Mouse (Mus musculus) forebrain, embryonic 13.5 days (tissue): ENCODE measurements around the gene Dirc2. TPM values are rescaled to one million over a fixed set of nuclear protein-coding genes. Genes with fewer than 3 reads are reported as not detected.

Experiments
- ATAC-seq: fragments of 200-750 bp; cut with Nextera tagmentation; 2 replicates; pipeline ENCODE4 v1.8.0; 2017
- H3K27ac ChIP-seq: fragments of 300-500 bp; sonication (generic); 2 replicates; pipeline ENCODE4 v1.5.1; 2015; ENCODE audit warnings: inconsistent platforms, mild to moderate bottlenecking, moderate library complexity
- H3K27me3 ChIP-seq: fragments of 300-500 bp; sonication (generic); 2 replicates; pipeline ENCODE4 v1.6.1; 2015; ENCODE audit warnings: mild to moderate bottlenecking, inconsistent platforms
- H3K36me3 ChIP-seq: fragments of 300-500 bp; sonication (generic); 2 replicates; pipeline ENCODE4 v1.6.1; 2015; ENCODE audit warnings: mild to moderate bottlenecking, inconsistent platforms; ENCODE audit not compliant: poor library complexity, severe bottlenecking
- H3K4me1 ChIP-seq: fragments of 300-500 bp; sonication (generic); 2 replicates; pipeline ENCODE4 v1.6.1; 2015; ENCODE audit warnings: inconsistent platforms
- H3K4me2 ChIP-seq: fragments of 300-500 bp; sonication (generic); 2 replicates; pipeline ENCODE4 v1.6.1; 2015; ENCODE audit warnings: inconsistent platforms, mild to moderate bottlenecking, moderate library complexity
- H3K4me3 ChIP-seq: fragments of 300-500 bp; sonication (generic); 2 replicates; pipeline ENCODE4 v1.5.1; 2015; ENCODE audit warnings: mild to moderate bottlenecking, inconsistent platforms
- H3K9ac ChIP-seq: fragments of 300-500 bp; sonication (generic); 2 replicates; pipeline ENCODE4 v1.6.1; 2015; ENCODE audit warnings: mild to moderate bottlenecking, inconsistent platforms
- H3K9me3 ChIP-seq: fragments of 300-500 bp; sonication (generic); replicated peaks from 2 replicates; pipeline ENCODE4 v1.6.1; 2016; ENCODE audit warnings: inconsistent platforms
- WGBS: fragments of 180-500 bp; shearing (Covaris S2); methylation state at CpG from one replicate; pipeline ENCODE4 v1.1.7; 2015; 5-methylcytosine and 5-hydroxymethylcytosine counted together
- polyA plus RNA-seq: library from polyadenylated mRNA; unstranded; fragments of >200 nt; fragmentation: Nextera tagmentation; extraction: Ambion mirVana; gene quantifications from 2 replicates; pipeline ENCODE4 v1.2.1, GENCODE M21; 2015

The Dirc2 gene
- polyA plus RNA-seq, result 22.6 and 23.8 TPM in 2 replicates

- WGBS, result under 1% methylated on average over 51 of the region's 78 CpGs
- Histone ChIP-seq H3K4me3 (peak within 1 kb of the TSS; percentile 76), H3K9ac (peak within 1 kb of the TSS; percentile 94), H3K4me1 (peaks cover 40% of the 10 kb centered on the region), H3K27me3 (no peaks in the 10 kb centered on the region), H3K27ac (peak within 1 kb of the TSS; percentile 69), H3K4me2 (peak within 1 kb of the TSS; percentile 79), H3K36me3 (0 out of 2 replicates have a peak, but pooled peaks cover 5% of the 10 kb centered on the region), H3K9me3 (no peaks in the 10 kb centered on the region)
- ATAC-seq, result peak; percentile 89
These were observed at the start of gene Dirc2 for GRCm38 (mm10) chr16:35768785-35769642. Gene Dirc2 (minus strand): TSS chr16:35769356.

GRCm38 (mm10) chr16:35817255-35818089, 48.3 kb upstream of the Dirc2 start:
- peak; percentile 94 for ATAC-seq
- 36% methylated on average over 13 of the region's 13 CpGs for WGBS

DNA sequence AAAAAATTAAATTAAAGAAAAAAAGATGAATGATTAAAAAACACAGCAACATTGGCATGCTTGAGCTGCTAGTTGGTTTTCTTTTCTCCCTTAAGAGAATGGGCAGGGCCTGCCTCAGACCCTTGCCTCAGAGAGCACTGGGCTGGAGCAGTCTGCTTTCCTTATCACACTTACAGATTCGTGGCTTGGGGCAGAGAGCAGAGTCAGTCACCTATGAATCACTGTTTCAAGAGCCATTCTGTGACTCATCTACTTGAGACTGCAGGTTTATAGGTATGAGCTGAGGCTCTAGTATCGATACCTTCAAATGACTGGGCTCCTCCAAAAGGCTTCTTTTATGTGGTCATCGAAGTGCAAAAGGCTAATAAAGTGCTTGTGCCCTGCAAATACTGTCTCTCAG, 44.0 kb upstream of the Dirc2 start:
- H3K27ac ChIP-seq, result no peak overlapping the region
- H3K4me3 ChIP-seq, result no peak overlapping the region
- H3K9me3 ChIP-seq, result no peaks in the 10 kb centered on the region
- H3K9ac ChIP-seq, result no peak overlapping the region; the same call in 1 of the 2 replicates
- ATAC-seq, result no peak
- WGBS, result 89% methylated on average over 3 of the region's 3 CpGs
- no peaks in the 10 kb centered on the region for H3K27me3 ChIP-seq
- no peak overlapping the region for H3K4me2 ChIP-seq
- H3K36me3 ChIP-seq, result 0 out of 2 replicates have a peak, but pooled peaks cover 13% of the 10 kb centered on the region
- H3K4me1 ChIP-seq, result no peaks in the 10 kb centered on the region

More at GRCm38 (mm10) chr16:35817255-35818089, 48.3 kb upstream of the Dirc2 start:
- no peak overlapping the region for H3K9ac ChIP-seq
- no peaks in the 10 kb centered on the region for H3K9me3 ChIP-seq
- H3K27ac ChIP-seq, result no peak overlapping the region
- H3K4me1 ChIP-seq, result no peaks in the 10 kb centered on the region
- H3K36me3 ChIP-seq, result peaks cover 34% of the 10 kb centered on the region
- H3K4me2 ChIP-seq, result no peak overlapping the region
- no peak overlapping the region for H3K4me3 ChIP-seq
- no peaks in the 10 kb centered on the region for H3K27me3 ChIP-seq

GRCm38 (mm10) chr16:35808838-35809237, 39.7 kb upstream of the Dirc2 start:
- ATAC-seq, result no peak
- Histone ChIP-seq H3K4me3 (no peak overlapping the region), H3K4me1 (no peaks in the 10 kb centered on the region), H3K27me3 (no peaks in the 10 kb centered on the region), H3K4me2 (no peak overlapping the region), H3K9me3 (no peaks in the 10 kb centered on the region), H3K27ac (no peak overlapping the region), H3K9ac (no peak overlapping the region), H3K36me3 (peaks cover 9% of the 10 kb centered on the region; the same call in 1 of the 2 replicates)
- 96% methylated on average over 2 of the region's 2 CpGs for WGBS

DNA sequence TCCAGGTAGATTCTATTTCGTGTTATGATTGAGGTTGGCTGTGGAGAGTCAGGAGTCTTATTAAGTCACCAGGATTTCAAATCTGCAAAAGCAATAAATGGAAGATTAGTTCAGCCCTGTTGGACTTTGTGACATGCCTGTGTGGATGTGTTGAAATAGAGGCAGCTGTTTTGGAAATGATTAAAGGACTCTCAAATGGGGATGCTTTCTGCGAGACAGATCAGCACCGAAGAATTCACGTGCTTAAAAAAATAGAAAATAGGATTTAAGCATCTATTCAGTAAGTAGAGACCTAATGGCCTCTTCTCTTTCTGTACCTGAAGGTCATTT, 38.5 kb upstream of the Dirc2 start:
- Histone ChIP-seq H3K27me3 (no peaks in the 10 kb centered on the region), H3K36me3 (peaks cover 8% of the 10 kb centered on the region; the same call in 1 of the 2 replicates), H3K4me2 (no peak overlapping the region), H3K9me3 (no peaks in the 10 kb centered on the region), H3K4me1 (no peaks in the 10 kb centered on the region), H3K27ac (no peak overlapping the region), H3K4me3 (no peak overlapping the region), H3K9ac (no peak overlapping the region)
- ATAC-seq, result no peak
- 86% methylated on average over 4 of the region's 4 CpGs for WGBS

- Histone ChIP-seq H3K4me1 (no peaks in the 10 kb centered on the region), H3K9ac (no peak overlapping the region), H3K4me2 (no peak overlapping the region), H3K36me3 (peaks cover 8% of the 10 kb centered on the region; the same call in 1 of the 2 replicates), H3K9me3 (no peaks in the 10 kb centered on the region), H3K4me3 (no peak overlapping the region), H3K27me3 (no peaks in the 10 kb centered on the region), H3K27ac (no peak overlapping the region)
- ATAC-seq, result no peak
- WGBS, result 90% methylated on average over 6 of the region's 6 CpGs
These were observed 38.0 kb upstream of the Dirc2 start for GRCm38 (mm10) chr16:35806973-35807662.

DNA sequence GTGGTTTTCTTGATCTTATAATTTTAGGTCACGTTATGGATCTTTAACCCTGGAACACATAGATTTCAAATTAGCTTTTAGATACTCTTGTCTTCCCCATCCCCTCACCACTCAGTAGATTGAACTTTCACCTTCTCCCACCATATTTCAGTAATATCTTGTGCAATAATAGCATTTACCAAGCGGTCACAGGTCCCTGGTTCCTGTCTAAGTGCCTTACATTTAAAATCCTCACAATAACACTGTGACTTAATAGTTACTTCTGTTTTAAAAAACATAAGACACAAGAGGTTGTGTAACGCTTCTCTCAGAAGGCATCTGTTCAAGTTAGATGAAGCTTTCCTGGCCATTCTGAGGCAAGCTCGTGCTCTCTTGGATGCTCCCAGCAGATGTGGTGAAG, 34.6 kb upstream of the Dirc2 start:
- no peak overlapping the region for H3K9ac ChIP-seq
- H3K36me3 ChIP-seq, result peaks cover 28% of the 10 kb centered on the region
- no peak overlapping the region for H3K4me2 ChIP-seq
- peaks cover 11% of the 10 kb centered on the region for H3K9me3 ChIP-seq
- H3K27me3 ChIP-seq, result no peaks in the 10 kb centered on the region
- WGBS, result 94% methylated on average over 4 of the region's 4 CpGs
- no peak for ATAC-seq
- no peak overlapping the region for H3K4me3 ChIP-seq
- no peaks in the 10 kb centered on the region for H3K4me1 ChIP-seq
- H3K27ac ChIP-seq, result no peak overlapping the region

- Histone ChIP-seq H3K27ac (no peak overlapping the region), H3K4me1 (no peaks in the 10 kb centered on the region), H3K36me3 (peaks cover 33% of the 10 kb centered on the region), H3K4me2 (no peak overlapping the region), H3K9ac (no peak overlapping the region), H3K9me3 (peaks cover 11% of the 10 kb centered on the region), H3K27me3 (no peaks in the 10 kb centered on the region), H3K4me3 (no peak overlapping the region)
- ATAC-seq, result no peak
- 93% methylated on average over 7 of the region's 7 CpGs for WGBS
These were observed 33.0 kb upstream of the Dirc2 start for GRCm38 (mm10) chr16:35802163-35802562.

GRCm38 (mm10) chr16:35791962-35792521, 22.9 kb upstream of the Dirc2 start:
- Histone ChIP-seq H3K36me3 (peaks cover 14% of the 10 kb centered on the region), H3K4me3 (no peak overlapping the region), H3K27me3 (no peaks in the 10 kb centered on the region), H3K9ac (no peak overlapping the region), H3K27ac (no peak overlapping the region), H3K4me2 (no peak overlapping the region), H3K4me1 (peaks cover 9% of the 10 kb centered on the region), H3K9me3 (no peaks in the 10 kb centered on the region)
- 78% methylated on average over 6 of the region's 6 CpGs for WGBS
- no peak for ATAC-seq

GRCm38 (mm10) chr16:35788330-35788729, 19.2 kb upstream of the Dirc2 start:
- Histone ChIP-seq H3K27me3 (no peaks in the 10 kb centered on the region), H3K4me2 (no peak overlapping the region), H3K4me3 (no peak overlapping the region), H3K4me1 (peaks cover 12% of the 10 kb centered on the region), H3K36me3 (peaks cover 14% of the 10 kb centered on the region), H3K27ac (no peak overlapping the region), H3K9me3 (no peaks in the 10 kb centered on the region), H3K9ac (no peak overlapping the region)
- 91% methylated on average over 6 of the region's 6 CpGs for WGBS
- no peak for ATAC-seq

GRCm38 (mm10) chr16:35787568-35788189, 18.5 kb upstream of the Dirc2 start:
- WGBS, result 42% methylated on average over 8 of the region's 8 CpGs
- H3K4me1 ChIP-seq, result peaks cover 12% of the 10 kb centered on the region
- H3K4me2 ChIP-seq, result no peak overlapping the region
- H3K9ac ChIP-seq, result no peak overlapping the region
- H3K27me3 ChIP-seq, result no peaks in the 10 kb centered on the region
- H3K9me3 ChIP-seq, result no peaks in the 10 kb centered on the region
- peaks cover 14% of the 10 kb centered on the region for H3K36me3 ChIP-seq
- H3K4me3 ChIP-seq, result no peak overlapping the region
- no peak overlapping the region for H3K27ac ChIP-seq
- peak; percentile 66; the same call in 1 of the 2 replicates for ATAC-seq
